Mouse (Mus musculus): ENCODE results near the gene Smim27. TPM values are rescaled to one million over a fixed set of nuclear protein-coding genes. Genes with fewer than 3 reads are reported as not detected.

The Smim27 gene
- total RNA-seq, 2 experiments from 2014 or later: 41.9 to 57.3 TPM

- DNase-seq: no peak
Measured at GRCm38 (mm10) chr4:40254385-40255103, 14.8 kb upstream of the Smim27 start.

DNA sequence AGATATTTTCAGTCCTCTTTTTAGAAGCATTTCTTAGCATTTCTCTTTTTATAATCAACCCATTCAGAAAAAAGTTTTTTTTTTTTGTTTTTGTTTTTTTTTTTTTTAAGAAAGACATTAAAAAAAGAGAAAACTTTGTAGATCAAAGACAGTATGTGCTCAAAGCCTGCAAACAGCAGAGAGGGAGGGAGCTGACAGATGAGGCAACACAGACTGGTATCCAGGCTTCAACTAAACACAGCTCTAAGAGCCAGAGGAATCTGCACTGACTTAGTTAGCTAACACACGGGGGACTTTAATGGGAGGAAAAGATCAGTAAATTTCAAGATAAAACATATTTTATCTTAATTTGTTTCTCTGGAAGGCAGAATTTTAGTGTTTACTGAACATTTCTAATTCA, 5.1 kb upstream of the Smim27 start:
- no peak for DNase-seq

DNA sequence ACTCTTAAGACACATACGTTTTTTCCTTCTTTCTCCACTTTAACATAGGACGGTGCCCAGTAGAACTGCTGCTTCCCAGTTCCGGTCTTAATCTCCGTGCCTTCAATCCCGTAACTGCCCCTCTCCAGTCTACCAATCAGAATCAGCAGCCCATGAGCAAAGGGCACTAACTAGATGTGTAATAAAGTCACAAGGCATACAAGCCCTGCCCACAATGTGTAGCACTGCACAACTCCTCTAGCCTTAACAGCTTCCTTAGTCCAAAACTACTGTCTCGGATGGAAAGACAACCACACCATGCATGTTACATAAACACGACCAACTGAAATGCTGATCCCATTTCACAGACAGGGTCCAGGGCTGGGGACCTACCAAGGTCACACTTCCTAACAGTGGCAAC, 1.7 kb upstream of the Smim27 start:
- peak; percentile 20 to 37 for DNase-seq

DNA sequence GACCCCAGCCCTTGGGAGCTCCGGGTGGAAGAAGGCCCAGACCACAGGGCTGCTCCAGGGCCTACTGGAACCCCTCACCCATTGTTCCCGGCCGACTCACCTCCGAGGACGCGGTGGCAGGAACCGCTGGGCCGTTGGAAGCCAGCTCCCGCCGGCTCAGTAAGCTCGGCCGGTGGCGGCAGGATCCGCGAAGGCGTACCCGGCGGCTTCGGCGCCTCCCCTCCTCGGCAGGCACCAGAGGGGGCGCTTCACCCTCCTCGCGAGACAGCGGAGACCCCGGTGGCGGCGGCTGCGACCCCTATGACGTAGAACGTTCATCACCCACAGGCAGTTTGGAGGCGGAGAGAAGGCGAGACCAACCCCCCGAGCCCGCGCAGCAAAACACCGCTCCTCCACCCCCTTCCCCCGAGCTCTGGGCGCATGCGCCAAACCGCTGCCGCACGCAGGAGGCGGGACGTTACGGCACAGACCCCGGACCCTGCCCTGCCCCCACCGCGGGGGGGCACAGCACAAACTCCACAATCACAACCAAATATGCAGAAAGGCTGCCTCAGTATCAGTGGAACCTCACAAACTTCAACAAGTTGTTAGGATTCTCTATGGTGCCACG, 1.1 kb upstream of the Smim27 start:
- DNase-seq: peak; percentile 96

DNA sequence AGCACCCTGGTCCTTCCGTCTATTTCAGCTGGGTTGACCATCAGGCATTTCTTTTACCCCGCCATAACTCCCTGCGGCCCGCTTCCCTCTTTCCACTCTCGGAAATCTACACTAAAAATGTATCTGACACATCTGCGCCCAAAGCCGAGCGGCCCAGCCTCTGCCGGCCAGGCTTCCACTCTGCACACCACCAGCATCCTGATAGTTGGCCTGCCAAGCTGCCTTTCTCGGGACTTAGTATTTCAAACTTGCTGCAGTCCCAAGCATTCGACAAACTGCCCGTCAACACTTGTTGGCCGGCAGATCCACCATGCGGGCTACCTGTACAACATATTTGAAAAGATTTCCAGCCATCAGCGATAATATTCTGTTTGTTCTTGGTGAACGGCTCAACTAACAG, 544 bp upstream of the Smim27 start:
- no peak for DNase-seq

DNA sequence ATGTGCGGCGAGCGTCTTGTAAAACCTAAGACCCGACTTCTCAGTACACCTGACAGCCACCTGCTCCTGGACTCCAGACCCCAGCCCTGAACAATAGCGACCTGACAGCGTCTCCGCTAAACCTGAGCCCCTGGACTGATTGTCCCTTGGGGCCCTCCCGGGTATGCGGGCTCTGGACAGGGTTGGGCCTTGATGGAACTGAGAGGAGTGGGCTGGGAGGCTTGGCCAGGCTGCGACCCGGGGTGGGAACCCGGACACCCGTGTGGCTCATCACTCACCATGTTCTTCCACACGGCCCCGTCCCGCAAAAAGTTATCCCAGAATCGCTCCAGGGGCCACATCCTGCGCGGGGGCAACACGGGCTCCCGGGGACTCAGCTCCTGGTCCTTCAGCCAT, 9.5 kb downstream of the Smim27 start:
- no peak for DNase-seq

DNA sequence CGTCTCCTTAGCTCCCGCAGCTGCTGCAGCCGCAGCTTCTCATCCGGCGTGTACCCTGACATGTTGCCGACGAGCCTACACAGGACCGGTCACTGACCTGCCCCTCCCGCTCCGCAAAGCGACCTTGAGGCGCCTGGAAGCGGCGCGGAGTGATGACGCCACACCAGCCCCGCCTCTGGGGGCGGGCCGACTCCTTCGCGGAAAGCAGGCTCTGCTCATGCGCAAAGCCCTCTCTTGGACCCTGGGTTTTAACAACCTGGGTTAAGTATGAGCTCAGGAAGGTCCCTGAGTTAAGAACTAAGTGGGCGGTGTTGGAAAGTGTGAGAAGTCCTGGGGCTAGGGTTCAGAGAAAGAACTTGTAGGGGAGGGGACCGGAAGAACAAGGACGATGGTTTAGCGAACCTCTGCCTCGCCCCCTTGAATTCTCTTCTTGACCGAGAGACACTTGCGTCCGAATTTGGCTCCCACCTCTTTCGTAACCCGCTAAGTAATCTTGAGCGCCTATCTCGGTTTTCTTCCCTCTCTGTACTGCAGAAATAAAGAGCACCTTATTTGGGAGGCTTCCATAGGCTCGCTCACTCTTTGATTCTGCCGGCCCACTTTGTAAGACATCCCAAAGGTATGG, 10.0 kb downstream of the Smim27 start, which contains the start of gene Ndufb6:
Ndufb6 (minus strand) TSS at position 146 of the 625 bp plus-strand sequence.
- peak; percentile 96 to 97 for DNase-seq

DNA sequence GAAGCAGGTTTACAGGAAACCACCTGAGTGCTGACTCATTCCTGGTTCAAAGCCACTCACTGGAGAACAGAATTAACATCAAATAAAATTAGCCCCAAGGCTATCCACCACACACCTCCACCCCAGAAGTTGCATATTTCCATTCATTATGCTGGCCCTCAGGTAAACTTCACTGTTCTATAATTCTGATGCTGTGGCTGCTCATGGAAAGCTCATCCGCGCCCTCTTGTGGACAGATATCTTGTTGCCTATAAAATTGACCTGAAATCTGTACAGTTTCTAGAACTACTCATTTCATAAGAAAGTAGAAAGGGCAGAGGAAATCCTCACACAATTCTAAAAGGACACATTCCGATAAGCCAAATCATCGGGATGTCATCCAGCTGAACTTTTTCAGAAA, 16.2 kb downstream of the Smim27 start:
- DNase-seq: peak; percentile 67 to 78

GRCm38 (mm10) chr4:40287415-40287814, 18.0 kb downstream of the Smim27 start:
- no peak for DNase-seq

GRCm38 (mm10) chr4:40289046-40289445, 19.7 kb downstream of the Smim27 start:
- peak in 1 of 2 experiments; percentile 13 for DNase-seq

DNA sequence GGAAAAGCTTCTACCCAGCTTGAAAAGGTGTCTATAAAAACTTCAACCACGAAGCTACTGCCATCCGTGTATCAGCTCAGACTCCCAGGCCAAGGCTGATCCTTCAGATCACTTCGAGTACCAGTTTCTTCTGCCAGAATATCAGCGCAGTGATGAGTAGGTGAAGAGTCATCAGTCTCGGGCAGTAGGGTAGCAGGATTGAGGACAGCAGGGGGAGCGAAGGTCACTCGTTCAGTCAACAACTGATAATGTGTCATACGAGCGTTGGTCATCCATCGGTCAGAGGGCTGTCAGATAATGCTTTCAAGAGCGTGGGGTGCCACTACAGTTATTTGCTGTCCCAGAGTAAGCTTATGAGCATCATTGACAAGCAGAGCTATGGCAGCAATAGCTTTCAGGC, 22.1 kb downstream of the Smim27 start:
- DNase-seq: peak; percentile 20 to 42

- no peak for DNase-seq
Measured at GRCm38 (mm10) chr4:40299169-40299568, 29.8 kb downstream of the Smim27 start.

DNA sequence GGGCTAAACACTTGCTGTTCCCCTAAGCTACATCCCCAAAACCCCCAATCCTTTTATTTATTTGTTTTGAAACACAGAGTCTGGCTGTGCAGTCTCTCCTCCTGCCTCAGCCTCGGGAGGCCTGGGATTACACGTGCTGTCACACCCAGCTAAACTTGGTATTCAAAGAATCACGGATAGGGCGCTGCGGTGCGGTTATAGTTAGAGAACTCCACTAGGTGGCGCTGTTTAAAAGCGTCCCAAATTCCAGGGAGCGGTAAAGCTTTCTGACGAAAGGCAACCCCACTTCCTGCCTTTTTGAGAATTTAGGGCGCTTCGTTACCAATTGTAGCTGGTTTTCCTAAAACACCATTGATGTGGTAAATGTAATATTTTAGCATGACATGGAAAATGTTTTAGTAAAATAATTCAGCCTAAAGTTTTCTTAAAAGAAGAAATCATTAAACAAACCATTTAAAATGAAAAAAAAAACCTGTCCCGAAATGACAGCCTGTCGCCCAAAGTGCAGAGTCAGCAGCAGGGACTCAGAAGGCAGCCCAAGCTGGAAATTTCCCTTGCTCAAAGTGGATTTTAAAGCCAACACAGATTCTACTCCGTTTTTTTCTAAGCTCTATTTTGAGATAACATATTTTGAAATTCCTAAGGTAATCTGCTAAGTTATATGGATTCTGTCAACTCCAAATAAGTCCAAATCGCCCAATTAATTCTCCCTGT, 31.9 kb downstream of the Smim27 start:
- DNase-seq: peak; percentile 73 to 77

DNA sequence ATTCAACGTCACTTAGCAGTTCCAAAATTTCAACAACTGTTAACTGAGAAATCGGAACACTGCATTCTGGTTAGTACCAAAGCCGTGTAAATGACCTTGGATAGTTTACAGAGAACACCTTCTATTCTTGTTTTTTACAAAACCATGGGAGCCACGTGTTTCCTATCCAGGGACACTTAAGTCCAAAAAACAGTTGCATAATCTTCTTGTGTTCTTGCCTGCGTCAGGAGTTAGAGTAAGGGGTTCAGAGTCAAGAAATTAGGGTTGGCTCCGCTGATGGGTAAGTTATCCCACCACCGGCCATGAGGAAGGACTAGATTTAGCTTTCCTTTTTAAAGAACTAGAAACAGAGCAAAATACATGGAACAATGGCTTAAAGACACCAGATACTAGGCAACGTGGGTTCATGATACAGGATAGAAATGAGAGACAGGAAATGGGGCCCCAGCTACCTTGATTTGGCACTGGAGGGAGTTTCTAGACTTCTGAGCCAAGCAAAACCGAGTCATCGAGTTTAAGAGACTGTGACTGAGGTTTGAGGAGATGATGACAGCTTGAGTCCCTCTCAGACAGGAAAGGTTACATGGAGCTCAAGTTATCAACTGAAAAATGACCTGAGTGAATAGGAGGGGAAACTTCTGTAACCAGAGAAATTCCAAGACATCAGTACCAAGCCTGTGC, 33.2 kb downstream of the Smim27 start:
- DNase-seq: no peak

GRCm38 (mm10) chr4:40309682-40310081, 40.3 kb downstream of the Smim27 start:
- no peak for DNase-seq

GRCm38 (mm10) chr4:40310796-40311383, 41.5 kb downstream of the Smim27 start:
- no peak for DNase-seq

GRCm38 (mm10) chr4:40312213-40312612, 42.8 kb downstream of the Smim27 start:
- no peak for DNase-seq

- no peak for DNase-seq
Measured at GRCm38 (mm10) chr4:40313026-40313425, 43.6 kb downstream of the Smim27 start.

GRCm38 (mm10) chr4:40317404-40317803, 48.0 kb downstream of the Smim27 start:
- DNase-seq: no peak

All from adrenal gland, postnatal 36 days (tissue).